Mouse (Mus musculus) forebrain, embryonic 13.5 days (tissue): ENCODE data around the gene Nr1d2. TPM values are rescaled to one million over a fixed set of nuclear protein-coding genes. Genes with fewer than 3 reads are reported as not detected.
"Not testable (repeated sequence)": the region's sequence is repeated elsewhere in the genome, so short reads cannot be mapped to it uniquely, and the experiment has no call there.

Experiments used
- ATAC-seq: fragments of 200-750 bp; cut with Nextera tagmentation; 2 replicates; pipeline ENCODE4 v1.8.0; 2017
- H3K27ac ChIP-seq: fragments of 300-500 bp; sonication (generic); 2 replicates; pipeline ENCODE4 v1.5.1; 2015; ENCODE audit warnings: inconsistent platforms, mild to moderate bottlenecking, moderate library complexity
- H3K27me3 ChIP-seq: fragments of 300-500 bp; sonication (generic); 2 replicates; pipeline ENCODE4 v1.6.1; 2015; ENCODE audit warnings: mild to moderate bottlenecking, inconsistent platforms
- H3K36me3 ChIP-seq: fragments of 300-500 bp; sonication (generic); 2 replicates; pipeline ENCODE4 v1.6.1; 2015; ENCODE audit warnings: mild to moderate bottlenecking, inconsistent platforms; ENCODE audit not compliant: poor library complexity, severe bottlenecking
- H3K4me1 ChIP-seq: fragments of 300-500 bp; sonication (generic); 2 replicates; pipeline ENCODE4 v1.6.1; 2015; ENCODE audit warnings: inconsistent platforms
- H3K4me2 ChIP-seq: fragments of 300-500 bp; sonication (generic); 2 replicates; pipeline ENCODE4 v1.6.1; 2015; ENCODE audit warnings: inconsistent platforms, mild to moderate bottlenecking, moderate library complexity
- H3K4me3 ChIP-seq: fragments of 300-500 bp; sonication (generic); 2 replicates; pipeline ENCODE4 v1.5.1; 2015; ENCODE audit warnings: mild to moderate bottlenecking, inconsistent platforms
- H3K9ac ChIP-seq: fragments of 300-500 bp; sonication (generic); 2 replicates; pipeline ENCODE4 v1.6.1; 2015; ENCODE audit warnings: mild to moderate bottlenecking, inconsistent platforms
- H3K9me3 ChIP-seq: fragments of 300-500 bp; sonication (generic); replicated peaks from 2 replicates; pipeline ENCODE4 v1.6.1; 2016; ENCODE audit warnings: inconsistent platforms
- WGBS: fragments of 180-500 bp; shearing (Covaris S2); methylation state at CpG from one replicate; pipeline ENCODE4 v1.1.7; 2015; 5-methylcytosine and 5-hydroxymethylcytosine counted together
- polyA plus RNA-seq: library from polyadenylated mRNA; unstranded; fragments of >200 nt; fragmentation: Nextera tagmentation; extraction: Ambion mirVana; gene quantifications from 2 replicates; pipeline ENCODE4 v1.2.1, GENCODE M21; 2015

The Nr1d2 gene
- polyA plus RNA-seq: 5.0 and 5.4 TPM in 2 replicates

GRCm38 (mm10) chr14:18238750-18239731, at the start of gene Nr1d2:
Gene Nr1d2, minus strand, starts transcription at chr14:18239127.
- no peaks in the 10 kb centered on the region for H3K36me3 ChIP-seq
- peak within 1 kb of the TSS; percentile 77 for H3K4me3 ChIP-seq
- H3K4me2 ChIP-seq: peak within 1 kb of the TSS; percentile 77
- no peaks in the 10 kb centered on the region for H3K27me3 ChIP-seq
- peak; percentile 89 for ATAC-seq
- H3K9ac ChIP-seq: peak within 1 kb of the TSS; percentile 73
- peak within 1 kb of the TSS; percentile 69 for H3K27ac ChIP-seq
- under 1% methylated on average over 62 of the region's 66 CpGs for WGBS
- H3K4me1 ChIP-seq: 0 out of 2 replicates have a peak, but pooled peaks cover 4% of the 10 kb centered on the region
- H3K9me3 ChIP-seq: no peaks in the 10 kb centered on the region

DNA sequence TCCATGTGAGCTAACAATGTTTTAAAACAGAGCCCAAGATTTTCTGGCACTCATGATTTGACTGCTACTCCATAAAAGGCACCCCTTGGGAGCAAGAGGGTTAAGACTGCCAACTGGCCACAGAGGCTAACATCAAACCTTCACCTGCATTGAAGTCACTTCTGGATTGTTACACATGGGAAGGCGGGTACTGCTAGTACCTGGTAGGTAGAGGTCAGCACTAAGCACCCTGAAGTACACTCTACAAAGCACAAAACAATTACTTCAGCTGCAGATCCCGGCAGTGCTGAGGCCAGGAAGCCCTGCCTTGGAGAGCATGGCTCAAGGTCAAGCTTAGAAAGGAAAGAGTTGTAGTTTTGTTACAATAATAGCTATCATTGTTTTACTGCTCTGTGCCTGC, 48.5 kb upstream of the Nr1d2 start:
- Histone ChIP-seq H3K4me2 (no peak overlapping the region), H3K27me3 (no peaks in the 10 kb centered on the region), H3K4me3 (no peak overlapping the region), H3K9ac (no peak overlapping the region), H3K9me3 (no peaks in the 10 kb centered on the region), H3K4me1 (no peaks in the 10 kb centered on the region), H3K27ac (no peak overlapping the region), H3K36me3 (peaks cover 5% of the 10 kb centered on the region)
- 82% methylated on average over 2 of the region's 2 CpGs for WGBS
- ATAC-seq: no peak

DNA sequence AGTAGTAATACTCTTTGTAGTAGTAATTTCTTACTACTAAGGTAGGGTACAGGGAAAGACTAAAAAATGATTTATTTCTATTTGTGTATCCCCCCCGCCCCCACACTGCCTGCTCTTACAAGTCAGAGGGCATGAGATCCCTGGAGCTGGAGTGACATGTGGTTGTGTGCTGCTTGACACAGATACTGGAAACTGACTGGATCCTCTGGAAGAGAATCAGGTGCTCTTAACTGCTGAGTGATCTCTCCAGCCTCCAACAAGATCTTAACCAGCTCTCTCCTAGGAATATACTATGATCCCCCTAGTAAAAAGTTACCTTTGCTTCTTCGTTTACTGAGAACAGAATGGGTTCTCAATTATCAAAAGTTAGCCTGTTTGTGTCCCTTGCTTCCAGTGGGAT, 47.5 kb upstream of the Nr1d2 start:
- peaks cover 12% of the 10 kb centered on the region for H3K36me3 ChIP-seq

DNA sequence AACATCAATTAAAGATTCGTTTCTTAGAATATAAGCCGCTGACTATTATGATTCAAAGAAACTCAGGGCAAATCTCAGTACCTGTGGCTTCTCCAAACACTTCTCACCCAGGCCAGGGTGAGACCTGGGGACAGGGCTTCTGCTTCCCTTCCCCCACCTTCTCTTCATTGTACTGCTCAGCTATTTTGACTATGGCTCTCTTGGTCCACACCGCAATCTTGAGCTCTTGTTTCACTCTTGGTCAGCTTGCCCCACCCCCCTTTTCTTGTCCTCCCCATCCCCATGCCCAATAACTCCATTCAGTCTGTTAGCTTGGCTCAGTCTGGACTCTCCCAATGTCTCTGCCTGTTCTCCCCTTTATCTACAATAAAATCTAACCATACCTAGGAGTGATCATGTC, 46.5 kb upstream of the Nr1d2 start:
- 93% methylated on average over 3 of the region's 3 CpGs for WGBS
- no peak overlapping the region for H3K4me2 ChIP-seq
- ATAC-seq: no peak
- H3K9ac ChIP-seq: no peak overlapping the region
- H3K27me3 ChIP-seq: no peaks in the 10 kb centered on the region
- H3K4me3 ChIP-seq: no peak overlapping the region
- H3K9me3 ChIP-seq: no peaks in the 10 kb centered on the region
- no peaks in the 10 kb centered on the region for H3K4me1 ChIP-seq
- no peak overlapping the region for H3K27ac ChIP-seq
- peaks cover 12% of the 10 kb centered on the region for H3K36me3 ChIP-seq

More for the DNA sequence above, 47.5 kb upstream of the Nr1d2 start:
- Histone ChIP-seq H3K4me2 (no peak overlapping the region), H3K4me1 (no peaks in the 10 kb centered on the region), H3K27ac (no peak overlapping the region), H3K27me3 (no peaks in the 10 kb centered on the region), H3K9me3 (no peaks in the 10 kb centered on the region), H3K9ac (no peak overlapping the region), H3K4me3 (no peak overlapping the region)
- no peak for ATAC-seq
- 90% methylated on average over 2 of the region's 2 CpGs for WGBS

GRCm38 (mm10) chr14:18284581-18284980, 45.7 kb upstream of the Nr1d2 start:
- H3K4me3 ChIP-seq: no peak overlapping the region
- H3K36me3 ChIP-seq: peaks cover 17% of the 10 kb centered on the region
- no peaks in the 10 kb centered on the region for H3K9me3 ChIP-seq
- 93% methylated on average over 2 of the region's 2 CpGs for WGBS
- H3K27me3 ChIP-seq: no peaks in the 10 kb centered on the region
- ATAC-seq: 0 out of 2 replicates have a peak, but pooled peaks have one; percentile 19
- no peak overlapping the region for H3K27ac ChIP-seq
- no peak overlapping the region for H3K9ac ChIP-seq
- no peak overlapping the region for H3K4me2 ChIP-seq
- H3K4me1 ChIP-seq: no peaks in the 10 kb centered on the region

DNA sequence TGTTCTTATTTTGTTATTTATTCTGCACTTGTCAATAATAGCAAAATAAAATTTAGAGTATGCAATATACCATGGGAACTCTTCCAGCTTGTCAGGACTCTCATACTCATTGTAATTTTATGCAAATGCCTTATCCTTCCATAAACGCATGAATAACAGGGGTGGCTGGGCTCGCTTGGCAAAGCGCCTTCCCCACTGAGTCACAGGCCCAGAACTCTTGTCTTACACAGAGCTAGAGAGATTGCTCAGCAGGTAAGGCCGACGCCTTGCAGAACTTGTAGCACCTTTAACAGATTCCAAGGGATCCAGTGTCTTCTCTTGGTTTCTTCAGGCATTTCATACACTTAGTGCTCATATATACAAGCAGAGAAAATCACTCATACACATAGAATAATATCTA, 41.4 kb upstream of the Nr1d2 start:
- Histone ChIP-seq H3K9ac (no peak overlapping the region), H3K27me3 (no peaks in the 10 kb centered on the region), H3K27ac (no peak overlapping the region), H3K36me3 (peaks cover 44% of the 10 kb centered on the region), H3K4me2 (no peak overlapping the region), H3K9me3 (0 out of 2 replicates have a peak, but pooled peaks cover 2% of the 10 kb centered on the region), H3K4me3 (no peak overlapping the region), H3K4me1 (no peaks in the 10 kb centered on the region)
- ATAC-seq: no peak
- 81% methylated on average over 5 of the region's 5 CpGs for WGBS

GRCm38 (mm10) chr14:18274526-18274925, 35.6 kb upstream of the Nr1d2 start:
- peaks cover 28% of the 10 kb centered on the region for H3K36me3 ChIP-seq
- no peaks in the 10 kb centered on the region for H3K27me3 ChIP-seq
- no peak for ATAC-seq

DNA sequence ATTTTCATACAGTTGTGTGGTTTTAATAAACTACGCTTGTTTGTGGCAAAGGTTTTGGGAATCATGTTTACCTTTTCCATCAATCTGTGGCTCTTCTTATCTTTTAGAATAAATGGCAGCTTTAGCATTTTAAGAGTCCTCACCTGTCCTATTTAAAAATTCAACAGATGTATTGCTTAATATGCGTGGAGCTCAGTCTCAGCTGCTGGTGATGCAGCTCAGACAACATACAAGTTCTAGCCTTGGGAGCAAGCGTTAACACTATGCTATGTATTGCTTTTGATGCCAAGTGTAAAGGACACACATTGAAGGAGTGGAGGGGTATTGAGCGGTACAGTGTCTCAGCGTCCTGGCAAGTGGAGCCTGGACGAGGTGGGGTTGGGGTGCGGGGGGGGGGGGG, 32.7 kb upstream of the Nr1d2 start:
- H3K27ac ChIP-seq: no peak overlapping the region
- H3K27me3 ChIP-seq: no peaks in the 10 kb centered on the region
- H3K36me3 ChIP-seq: peaks cover 27% of the 10 kb centered on the region
- H3K4me1 ChIP-seq: peaks cover 20% of the 10 kb centered on the region
- H3K9ac ChIP-seq: peak overlapping the region; percentile 72; the same call in 1 of the 2 replicates
- 2% methylated on average over 7 of the region's 7 CpGs for WGBS
- peak overlapping the region; percentile 68 for H3K4me2 ChIP-seq
- ATAC-seq: 0 out of 2 replicates have a peak, but pooled peaks have one; percentile 3
- no peaks in the 10 kb centered on the region for H3K9me3 ChIP-seq
- peak overlapping the region; percentile 91 for H3K4me3 ChIP-seq

More at GRCm38 (mm10) chr14:18274526-18274925, 35.6 kb upstream of the Nr1d2 start:
- Histone ChIP-seq H3K9me3 (0 out of 2 replicates have a peak, but pooled peaks cover 2% of the 10 kb centered on the region), H3K4me2 (no peak overlapping the region), H3K4me1 (peaks cover 11% of the 10 kb centered on the region), H3K9ac (no peak overlapping the region), H3K27ac (no peak overlapping the region), H3K4me3 (no peak overlapping the region)
- WGBS: 69% methylated on average over 1 of the region's 1 CpGs

DNA sequence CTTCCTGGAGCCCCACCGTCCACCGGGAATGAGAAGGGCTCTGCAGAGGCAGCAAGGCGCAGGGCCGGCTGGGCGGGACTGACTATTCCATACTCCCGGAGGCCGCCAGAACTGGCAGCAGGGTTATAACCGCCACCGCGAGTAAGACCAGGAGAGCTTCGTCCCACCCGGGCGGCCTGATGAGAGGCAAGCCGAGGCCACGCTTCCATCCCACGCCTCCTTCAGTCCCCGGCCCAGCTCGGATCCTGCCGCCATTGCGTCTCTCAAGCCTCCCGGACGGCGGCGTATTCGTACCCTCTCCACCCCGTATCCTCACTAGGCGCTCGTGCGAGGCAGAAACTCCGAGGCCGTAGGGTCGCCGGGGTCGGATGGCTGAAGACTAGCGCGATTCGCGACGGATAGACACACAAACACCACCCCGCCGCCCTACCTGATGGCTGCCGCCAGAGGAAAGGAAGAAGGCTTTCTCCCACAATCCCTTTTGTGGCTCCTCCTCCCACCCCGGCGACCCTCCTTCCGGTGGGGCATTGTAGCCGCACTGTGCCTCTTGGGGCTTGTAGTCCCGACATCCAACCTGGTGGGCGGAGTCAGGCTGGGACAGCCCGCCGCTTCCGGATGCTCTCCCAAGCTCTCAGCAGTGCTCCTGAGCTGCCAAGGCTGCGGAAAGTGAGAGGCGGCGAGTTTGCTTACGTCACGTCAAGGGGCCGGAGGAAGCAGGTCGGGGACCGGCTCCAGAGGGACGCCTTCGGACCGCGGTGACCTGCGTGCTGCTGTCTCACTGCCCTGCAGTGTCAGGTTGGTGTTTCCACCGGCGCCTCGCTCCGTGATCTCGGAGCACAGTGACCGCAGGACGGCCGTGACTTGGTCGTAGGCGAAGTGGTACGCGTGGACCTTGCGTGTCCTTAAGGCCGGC, 31.9 kb upstream of the Nr1d2 start, which contains the start of the genes Nkiras1 and Rpl15:
Gene Nkiras1 (plus strand): TSS at position 608 of the 913 bp plus-strand sequence.
Gene Rpl15 (minus strand): TSS at position 863 of the 913 bp plus-strand sequence.
- Histone ChIP-seq H3K27ac (peak within 1 kb of the TSS; percentile 82), H3K4me1 (peaks cover 20% of the 10 kb centered on the region), H3K4me3 (peak within 1 kb of the TSS; percentile 91), H3K27me3 (no peaks in the 10 kb centered on the region), H3K36me3 (peaks cover 28% of the 10 kb centered on the region), H3K4me2 (peak within 1 kb of the TSS; percentile 80), H3K9ac (peak within 1 kb of the TSS; percentile 98), H3K9me3 (no peaks in the 10 kb centered on the region)
- peak; percentile 99 for ATAC-seq
- 0% methylated on average over 78 of the region's 78 CpGs for WGBS

GRCm38 (mm10) chr14:18269947-18270528, 31.1 kb upstream of the Nr1d2 start:
- peak overlapping the region; percentile 82 for H3K27ac ChIP-seq
- under 1% methylated on average over 24 of the region's 24 CpGs for WGBS
- ATAC-seq: peak; percentile 0
- peaks cover 20% of the 10 kb centered on the region for H3K4me1 ChIP-seq
- H3K4me3 ChIP-seq: peak overlapping the region; percentile 91
- H3K36me3 ChIP-seq: peaks cover 31% of the 10 kb centered on the region
- not testable (repeated sequence) for H3K9me3 ChIP-seq, H3K27me3 ChIP-seq
- peak overlapping the region; percentile 80 for H3K4me2 ChIP-seq
- H3K9ac ChIP-seq: peak overlapping the region; percentile 98

DNA sequence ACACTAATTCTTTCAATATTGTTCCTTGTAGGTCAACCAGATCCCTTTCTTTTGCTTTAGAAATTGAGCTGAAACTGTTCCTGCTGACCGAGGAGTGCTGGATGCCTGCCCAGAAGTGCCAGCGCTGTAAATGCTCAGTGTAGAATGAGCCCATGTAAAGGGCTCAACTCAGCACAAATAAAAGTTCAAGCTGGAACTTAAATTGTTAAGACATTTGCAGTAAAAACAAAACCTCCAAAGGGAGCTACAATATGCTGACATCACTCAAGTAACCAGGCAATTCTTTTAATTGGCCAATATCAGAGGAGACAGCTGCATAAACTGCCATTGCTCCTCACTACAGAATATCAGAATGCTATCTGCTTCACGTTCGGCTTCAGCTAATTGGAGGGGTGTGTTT, 24.5 kb upstream of the Nr1d2 start:
- Histone ChIP-seq H3K36me3 (peaks cover 24% of the 10 kb centered on the region), H3K27me3 (no peaks in the 10 kb centered on the region), H3K4me1 (peaks cover 24% of the 10 kb centered on the region), H3K4me2 (no peak overlapping the region), H3K4me3 (no peak overlapping the region), H3K9me3 (no peaks in the 10 kb centered on the region), H3K27ac (peak overlapping the region; percentile 78), H3K9ac (no peak overlapping the region)
- ATAC-seq: peak; percentile 91
- WGBS: 16% methylated on average over 4 of the region's 4 CpGs
